Mouse (Mus musculus): ENCODE data around the gene Ccdc88c.

- TF ChIP-seq CTCF (IDR thresholded peaks at IDR 0.05; ENCODE audit: extremely low read depth, insufficient read depth, low read length) (no peak), POLR2A (IDR thresholded peaks at IDR 0.05; ENCODE audit: extremely low read depth, insufficient read depth, low read length) (no peak)
Observed at GRCm38 (mm10) chr12:100945948-100946347, 82.9 kb downstream of the Ccdc88c start.
